Mouse (Mus musculus) heart, embryonic 13.5 days (tissue): ENCODE measurements around the gene Mrc1. TPM values are rescaled to one million over a fixed set of nuclear protein-coding genes. Genes with fewer than 3 reads are reported as not detected.

Source experiments
- ATAC-seq: fragments of 200-750 bp; cut with Nextera tagmentation; 2 replicates; pipeline ENCODE4 v1.8.0; 2017; ENCODE audit warnings: moderate TSS enrichment; ENCODE audit not compliant: insufficient number of reproducible peaks, low FRiP score, low TSS enrichment; ENCODE audit errors: extremely low read depth
- H3K27ac ChIP-seq: fragments of 300-500 bp; sonication (generic); replicated peaks from 2 replicates; pipeline ENCODE4 v1.5.1; 2015; ENCODE audit warnings: moderate library complexity, mild to moderate bottlenecking, inconsistent platforms
- H3K27me3 ChIP-seq: fragments of 300-500 bp; sonication (generic); replicated peaks from 2 replicates; pipeline ENCODE4 v1.6.1; 2015; ENCODE audit warnings: mild to moderate bottlenecking, inconsistent platforms
- H3K36me3 ChIP-seq: fragments of 300-500 bp; sonication (generic); 2 replicates; pipeline ENCODE4 v1.6.1; 2015; ENCODE audit warnings: mild to moderate bottlenecking, inconsistent platforms
- H3K4me1 ChIP-seq: fragments of 300-500 bp; sonication (generic); 2 replicates; pipeline ENCODE4 v1.6.1; 2015; ENCODE audit warnings: inconsistent platforms
- H3K4me2 ChIP-seq: fragments of 300-500 bp; sonication (generic); 2 replicates; pipeline ENCODE4 v1.6.1; 2015; ENCODE audit warnings: inconsistent platforms, mild to moderate bottlenecking, moderate library complexity
- H3K4me3 ChIP-seq: fragments of 300-500 bp; sonication (generic); 2 replicates; pipeline ENCODE4 v1.5.1; 2015; ENCODE audit warnings: moderate library complexity, mild to moderate bottlenecking, inconsistent platforms
- H3K9ac ChIP-seq: fragments of 300-500 bp; sonication (generic); 2 replicates; pipeline ENCODE4 v1.6.1; 2015; ENCODE audit warnings: inconsistent platforms, mild to moderate bottlenecking, moderate library complexity
- H3K9me3 ChIP-seq: fragments of 300-500 bp; sonication (generic); 2 replicates; pipeline ENCODE4 v1.6.1; 2016; ENCODE audit warnings: inconsistent platforms
- WGBS: fragments of 180-500 bp; shearing (Covaris S2); methylation state at CpG from one replicate; pipeline ENCODE4 v1.1.7; 2015; ENCODE audit warnings: mixed read lengths; 5-methylcytosine and 5-hydroxymethylcytosine counted together
- microRNA counts: library from miRNA; unstranded; fragments of <30 nt; microRNA quantifications from one replicate; lab custom pipeline; 2016
- microRNA-seq: library from miRNA; unstranded; fragments of <30 nt; microRNA quantifications from one replicate; pipeline ENCODE4, GENCODE M21; 2016
- polyA plus RNA-seq: library from polyadenylated mRNA; unstranded; fragments of >200 nt; fragmentation: Nextera tagmentation; extraction: Ambion mirVana; gene quantifications from 2 replicates; pipeline ENCODE4 v1.2.1, GENCODE M21; 2015

The Mrc1 gene
- polyA plus RNA-seq, 1 experiment from 2014 or later: 4.9 TPM

- no peaks in the 10 kb centered on the region for H3K4me1 ChIP-seq
- no peak overlapping the region for H3K4me2 ChIP-seq
- H3K4me3 ChIP-seq: no peak overlapping the region
- H3K27me3 ChIP-seq: no peaks in the 10 kb centered on the region
- WGBS: 73% methylated on average over 4 of the region's 4 CpGs
- no peak overlapping the region for H3K27ac ChIP-seq
- peaks cover 10% of the 10 kb centered on the region for H3K9me3 ChIP-seq
- no peak overlapping the region for H3K9ac ChIP-seq
- no peaks in the 10 kb centered on the region for H3K36me3 ChIP-seq
- no peak for ATAC-seq
Measured at GRCm38 (mm10) chr2:14312505-14313380, 83.6 kb downstream of the Mrc1 start.

DNA sequence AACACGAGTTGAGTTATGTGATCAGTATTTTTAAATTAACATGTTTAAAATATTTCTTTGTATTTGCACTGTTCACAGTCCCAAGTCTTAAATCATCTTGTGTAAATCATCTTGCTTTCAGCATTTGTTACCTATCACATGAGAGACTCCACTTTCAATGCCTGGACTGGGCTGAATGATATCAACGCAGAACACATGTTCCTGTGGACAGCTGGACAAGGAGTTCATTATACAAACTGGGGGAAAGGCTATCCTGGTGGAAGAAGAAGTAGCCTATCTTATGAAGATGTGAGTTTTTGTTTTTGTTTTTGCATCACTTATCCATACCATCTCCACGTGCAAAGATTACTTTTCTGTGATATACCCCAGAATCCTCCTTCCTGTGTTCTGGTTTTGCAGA, 85.9 kb downstream of the Mrc1 start:
- no peaks in the 10 kb centered on the region for H3K36me3 ChIP-seq
- H3K4me2 ChIP-seq: no peak overlapping the region
- no peaks in the 10 kb centered on the region for H3K4me1 ChIP-seq
- WGBS: 64% methylated on average over 3 of the region's 3 CpGs
- no peak overlapping the region for H3K4me3 ChIP-seq
- H3K9me3 ChIP-seq: peaks cover 12% of the 10 kb centered on the region
- no peak for ATAC-seq
- H3K27me3 ChIP-seq: no peaks in the 10 kb centered on the region
- no peak overlapping the region for H3K9ac ChIP-seq
- H3K27ac ChIP-seq: no peak overlapping the region

- H3K9ac ChIP-seq: no peak overlapping the region
- peak overlapping the region; percentile 36 for H3K4me2 ChIP-seq
- no peaks in the 10 kb centered on the region for H3K36me3 ChIP-seq
- H3K4me1 ChIP-seq: peaks cover 15% of the 10 kb centered on the region
- H3K4me3 ChIP-seq: no peak overlapping the region
- ATAC-seq: no peak
- H3K27me3 ChIP-seq: no peaks in the 10 kb centered on the region
- 52% methylated on average over 14 of the region's 14 CpGs for WGBS
- no peaks in the 10 kb centered on the region for H3K9me3 ChIP-seq
- H3K27ac ChIP-seq: 0 out of 2 replicates have a peak overlapping the region, but pooled peaks have one; percentile 42
Measured at GRCm38 (mm10) chr2:14341652-14342308, 112.6 kb downstream of the Mrc1 start.

DNA sequence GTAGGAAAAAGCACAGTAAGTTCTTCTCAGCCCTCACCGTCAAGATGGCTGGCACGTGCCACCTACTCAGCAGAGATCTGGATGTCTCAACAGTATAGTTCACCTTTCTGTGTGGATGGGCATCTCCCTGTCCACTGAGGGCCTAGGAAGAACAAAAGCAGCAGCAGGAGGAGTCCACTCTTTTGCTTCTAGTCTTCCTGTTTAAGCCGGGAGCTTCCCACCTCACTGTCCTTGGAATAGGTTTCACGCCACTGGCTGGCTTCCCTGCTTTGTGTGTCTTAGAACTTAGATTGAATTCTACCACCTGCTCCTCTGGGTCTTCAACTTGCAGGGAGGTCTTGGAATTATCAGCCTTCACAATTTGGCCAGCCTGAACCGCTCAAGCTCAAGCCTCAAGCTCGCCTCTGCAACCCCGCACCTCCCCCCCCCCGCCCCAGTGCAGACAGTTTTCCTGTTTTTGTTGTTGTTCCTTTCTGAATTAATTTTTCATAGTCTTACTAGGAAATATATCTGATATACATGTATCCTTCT, 113.2 kb downstream of the Mrc1 start:
- 76% methylated on average over 8 of the region's 8 CpGs for WGBS
- Histone ChIP-seq H3K9me3 (no peaks in the 10 kb centered on the region), H3K4me2 (peak overlapping the region; percentile 36; the same call in 1 of the 2 replicates), H3K9ac (no peak overlapping the region), H3K4me1 (peaks cover 11% of the 10 kb centered on the region), H3K36me3 (no peaks in the 10 kb centered on the region), H3K27ac (0 out of 2 replicates have a peak overlapping the region, but pooled peaks have one; percentile 42), H3K4me3 (no peak overlapping the region), H3K27me3 (no peaks in the 10 kb centered on the region)
- no peak for ATAC-seq

MicroRNA genes within 50 kb of the gene (microRNA counts, 519-probe panel; counts per million panel counts)
- microRNA mmu-miR-511 (lab: Ali Mortazavi, UCI): 209 counts per million, percentile 61 among the panel's probes with 10 or more counts

Small RNA genes lying within 50 kb of the gene (microRNA-seq; reads per million reads assigned to microRNA genes)
- 1.6 reads per million for gene Mir511

Other genes starting within 250 kb of the Mrc1 start
- gene Hacd1, start 173.3 kb upstream of the Mrc1 start, polyA plus RNA-seq: 212 and 241 TPM in 2 replicates
- gene Stam, start 155.3 kb upstream of the Mrc1 start, polyA plus RNA-seq: 49.4 and 54.1 TPM in 2 replicates
- 0.05 and 0.11 TPM in 2 replicates for gene Tmem236, start 54.9 kb upstream of the Mrc1 start, polyA plus RNA-seq
- 0.08 TPM in 1 of 2 replicates, not detected in the other for gene Slc39a12, start 158.9 kb downstream of the Mrc1 start, polyA plus RNA-seq